Mouse (Mus musculus): Measurements from ENCODE around the gene Chmp3. TPM values are rescaled to one million over a fixed set of nuclear protein-coding genes. Genes with fewer than 3 reads are reported as not detected.

Gene Chmp3
- polyA plus RNA-seq, 1 experiment from 2014 or later: 35.6 TPM

- Histone ChIP-seq H3K4me1 (replicated peaks) (peaks cover 23% of the 10 kb centered on the region), H3K4me2 (no peak overlapping the region; the same call in 1 of the 2 replicates), H3K27ac (peak overlapping the region; percentile 21; the same call in 1 of the 2 replicates), H3K27me3 (no peaks in the 10 kb centered on the region), H3K9me3 (replicated peaks) (no peaks in the 10 kb centered on the region), H3K4me3 (replicated peaks) (no peak overlapping the region), H3K9ac (no peak overlapping the region; the same call in none of the 2 replicates), H3K36me3 (peaks cover 60% of the 10 kb centered on the region)
- DNase-seq: no peak
- ATAC-seq (ENCODE audit: low read depth): peak; percentile 27; the same call in 1 of the 2 replicates
Observed at GRCm38 (mm10) chr6:71608994-71609393, 65.4 kb downstream of the Chmp3 start.

- Histone ChIP-seq H3K4me1 (replicated peaks) (peaks cover 23% of the 10 kb centered on the region), H3K9me3 (replicated peaks) (no peaks in the 10 kb centered on the region), H3K4me3 (replicated peaks) (no peak overlapping the region), H3K27ac (peak overlapping the region; percentile 77), H3K4me2 (peak overlapping the region; percentile 48), H3K9ac (0 out of 2 replicates have a peak overlapping the region, but pooled peaks have one; percentile 40), H3K36me3 (peaks cover 54% of the 10 kb centered on the region), H3K27me3 (no peaks in the 10 kb centered on the region)
- peak; percentile 68 for DNase-seq
- ATAC-seq (ENCODE audit: low read depth): peak; percentile 98
- WGBS (ENCODE audit: insufficient replicate concordance): 42% methylated on average over 7 of the region's 7 CpGs
Observed at GRCm38 (mm10) chr6:71609968-71610367, 66.4 kb downstream of the Chmp3 start.

GRCm38 (mm10) chr6:71613225-71613624, 69.6 kb downstream of the Chmp3 start:
- H3K27me3 ChIP-seq: no peaks in the 10 kb centered on the region
- no peak overlapping the region for H3K4me3 ChIP-seq (replicated peaks)
- H3K27ac ChIP-seq: no peak overlapping the region
- no peaks in the 10 kb centered on the region for H3K9me3 ChIP-seq (replicated peaks)
- peaks cover 23% of the 10 kb centered on the region for H3K4me1 ChIP-seq (replicated peaks)
- H3K36me3 ChIP-seq: peaks cover 69% of the 10 kb centered on the region
- no peak overlapping the region for H3K4me2 ChIP-seq
- no peak overlapping the region for H3K9ac ChIP-seq
- DNase-seq: no peak
- no peak for ATAC-seq (ENCODE audit: low read depth)

- peaks cover 68% of the 10 kb centered on the region for H3K36me3 ChIP-seq
- H3K4me2 ChIP-seq: no peak overlapping the region
- 73% methylated on average over 5 of the region's 5 CpGs for WGBS (ENCODE audit: insufficient replicate concordance)
- ATAC-seq (ENCODE audit: low read depth) (no peak), DNase-seq (no peak)
- H3K9ac ChIP-seq: no peak overlapping the region
- H3K4me3 ChIP-seq (replicated peaks): no peak overlapping the region
- H3K27me3 ChIP-seq: no peaks in the 10 kb centered on the region
- no peaks in the 10 kb centered on the region for H3K9me3 ChIP-seq (replicated peaks)
- no peaks in the 10 kb centered on the region for H3K4me1 ChIP-seq (replicated peaks)
- no peak overlapping the region for H3K27ac ChIP-seq
Observed at GRCm38 (mm10) chr6:71616959-71617358, 73.4 kb downstream of the Chmp3 start.

GRCm38 (mm10) chr6:71621551-71621950, 78.0 kb downstream of the Chmp3 start:
- no peaks in the 10 kb centered on the region for H3K27me3 ChIP-seq
- no peak overlapping the region for H3K4me2 ChIP-seq
- H3K9ac ChIP-seq: no peak overlapping the region
- no peak for DNase-seq
- H3K36me3 ChIP-seq: peaks cover 72% of the 10 kb centered on the region
- no peak overlapping the region for H3K4me3 ChIP-seq (replicated peaks)
- H3K4me1 ChIP-seq (replicated peaks): no peaks in the 10 kb centered on the region
- WGBS (ENCODE audit: insufficient replicate concordance): 84% methylated on average over 5 of the region's 5 CpGs
- H3K27ac ChIP-seq: no peak overlapping the region
- H3K9me3 ChIP-seq (replicated peaks): no peaks in the 10 kb centered on the region
- no peak for ATAC-seq (ENCODE audit: low read depth)

GRCm38 (mm10) chr6:71621981-71622380, 78.4 kb downstream of the Chmp3 start:
- no peaks in the 10 kb centered on the region for H3K27me3 ChIP-seq
- no peak overlapping the region for H3K4me3 ChIP-seq (replicated peaks)
- H3K9ac ChIP-seq: no peak overlapping the region
- no peak overlapping the region for H3K27ac ChIP-seq
- H3K9me3 ChIP-seq (replicated peaks): no peaks in the 10 kb centered on the region
- H3K36me3 ChIP-seq: peaks cover 72% of the 10 kb centered on the region
- H3K4me1 ChIP-seq (replicated peaks): no peaks in the 10 kb centered on the region
- no peak for ATAC-seq (ENCODE audit: low read depth)
- no peak for DNase-seq
- 84% methylated on average over 5 of the region's 5 CpGs for WGBS (ENCODE audit: insufficient replicate concordance)
- no peak overlapping the region for H3K4me2 ChIP-seq

- Histone ChIP-seq H3K4me2 (no peak overlapping the region), H3K27me3 (no peaks in the 10 kb centered on the region), H3K36me3 (peaks cover 61% of the 10 kb centered on the region), H3K27ac (no peak overlapping the region), H3K4me1 (replicated peaks) (0 out of 2 replicates have a peak, but pooled peaks cover 11% of the 10 kb centered on the region), H3K4me3 (replicated peaks) (no peak overlapping the region), H3K9me3 (replicated peaks) (no peaks in the 10 kb centered on the region), H3K9ac (no peak overlapping the region)
- ATAC-seq (ENCODE audit: low read depth) (no peak), DNase-seq (no peak)
Observed at GRCm38 (mm10) chr6:71624723-71625122, 81.1 kb downstream of the Chmp3 start.

GRCm38 (mm10) chr6:71625984-71626383, 82.4 kb downstream of the Chmp3 start:
- Histone ChIP-seq H3K27ac (no peak overlapping the region), H3K9me3 (replicated peaks) (no peaks in the 10 kb centered on the region), H3K4me2 (no peak overlapping the region), H3K36me3 (peaks cover 55% of the 10 kb centered on the region), H3K4me3 (replicated peaks) (no peak overlapping the region), H3K4me1 (replicated peaks) (peaks cover 18% of the 10 kb centered on the region), H3K27me3 (no peaks in the 10 kb centered on the region), H3K9ac (no peak overlapping the region)
- DNase-seq: no peak
- ATAC-seq (ENCODE audit: low read depth): no peak
- WGBS (ENCODE audit: insufficient replicate concordance): 92% methylated on average over 2 of the region's 2 CpGs

GRCm38 (mm10) chr6:71627325-71627724, 83.7 kb downstream of the Chmp3 start:
- Histone ChIP-seq H3K27ac (no peak overlapping the region), H3K9ac (no peak overlapping the region), H3K4me3 (replicated peaks) (no peak overlapping the region), H3K9me3 (replicated peaks) (no peaks in the 10 kb centered on the region), H3K27me3 (no peaks in the 10 kb centered on the region), H3K36me3 (peaks cover 48% of the 10 kb centered on the region), H3K4me2 (no peak overlapping the region), H3K4me1 (replicated peaks) (peaks cover 28% of the 10 kb centered on the region)
- ATAC-seq (ENCODE audit: low read depth) (no peak), DNase-seq (no peak)

GRCm38 (mm10) chr6:71631196-71631595, 87.6 kb downstream of the Chmp3 start:
- ATAC-seq (ENCODE audit: low read depth) (no peak), DNase-seq (peak; percentile 19)
- Histone ChIP-seq H3K4me3 (replicated peaks) (peak overlapping the region; percentile 89), H3K27ac (0 out of 2 replicates have a peak overlapping the region, but pooled peaks have one; percentile 98), H3K9me3 (replicated peaks) (no peaks in the 10 kb centered on the region), H3K4me2 (peak overlapping the region; percentile 86), H3K36me3 (peaks cover 20% of the 10 kb centered on the region), H3K27me3 (no peaks in the 10 kb centered on the region), H3K9ac (peak overlapping the region; percentile 94), H3K4me1 (replicated peaks) (peaks cover 28% of the 10 kb centered on the region)
- 10% methylated on average over 2 of the region's 2 CpGs for WGBS (ENCODE audit: insufficient replicate concordance)

GRCm38 (mm10) chr6:71631706-71632461, 88.3 kb downstream of the Chmp3 start:
- DNase-seq (peak; percentile 38), ATAC-seq (ENCODE audit: low read depth) (no peak)
- WGBS (ENCODE audit: insufficient replicate concordance): 5% methylated on average over 41 of the region's 42 CpGs

More at GRCm38 (mm10) chr6:71631706-71632461, 88.3 kb downstream of the Chmp3 start:
- peak overlapping the region; percentile 89 for H3K4me3 ChIP-seq (replicated peaks)
- peak overlapping the region; percentile 98 for H3K27ac ChIP-seq
- H3K4me1 ChIP-seq (replicated peaks): peaks cover 28% of the 10 kb centered on the region
- no peaks in the 10 kb centered on the region for H3K9me3 ChIP-seq (replicated peaks)
- peak overlapping the region; percentile 86 for H3K4me2 ChIP-seq
- H3K27me3 ChIP-seq: peaks cover 4% of the 10 kb centered on the region; the same call in 1 of the 2 replicates
- peak overlapping the region; percentile 94 for H3K9ac ChIP-seq
- H3K36me3 ChIP-seq: peaks cover 15% of the 10 kb centered on the region
